Mouse (Mus musculus) stomach, postnatal 0 days (tissue): ENCODE data around the gene Dnah10. TPM values are rescaled to one million over a fixed set of nuclear protein-coding genes. Genes with fewer than 3 reads are reported as not detected.

ENCODE experiments used
- ATAC-seq: fragments of 200-750 bp; cut with Nextera tagmentation; 2 replicates; pipeline ENCODE4 v1.8.0; 2017; ENCODE audit not compliant: low FRiP score, low TSS enrichment
- DNase-seq: peaks from one replicate; pipeline ENCODE4 v3.0.0-alpha.2; 2016; ENCODE audit warnings: low spot score
- H3K27ac ChIP-seq: fragments of 300-500 bp; sonication (generic); replicated peaks from 2 replicates; pipeline ENCODE4 v1.5.1; 2014; ENCODE audit warnings: mild to moderate bottlenecking, control low read depth
- H3K27me3 ChIP-seq: fragments of 300-500 bp; sonication (generic); 2 replicates; pipeline ENCODE4 v1.6.1; 2014; ENCODE audit warnings: low read length; ENCODE audit not compliant: control insufficient read depth, insufficient read depth
- H3K36me3 ChIP-seq: fragments of 300-500 bp; sonication (generic); 2 replicates; pipeline ENCODE4 v1.6.1; 2014; ENCODE audit warnings: low read length, mixed read lengths; ENCODE audit not compliant: control insufficient read depth, insufficient read depth
- H3K4me1 ChIP-seq: fragments of 300-500 bp; sonication (generic); replicated peaks from 2 replicates; pipeline ENCODE4 v1.6.1; 2014; ENCODE audit warnings: antibody characterized with exemption; ENCODE audit not compliant: control insufficient read depth, insufficient read depth
- H3K4me2 ChIP-seq: fragments of 300-500 bp; sonication (generic); replicated peaks from 2 replicates; pipeline ENCODE4 v1.6.1; 2014; ENCODE audit warnings: low read depth, mild to moderate bottlenecking, control low read depth, moderate library complexity
- H3K4me3 ChIP-seq: fragments of 300-500 bp; sonication (generic); 2 replicates; pipeline ENCODE4 v1.5.1; 2014; ENCODE audit warnings: low read depth, low read length, control low read depth
- H3K9ac ChIP-seq: fragments of 300-500 bp; sonication (generic); 2 replicates; pipeline ENCODE4 v1.6.1; 2014; ENCODE audit warnings: mild to moderate bottlenecking, low read length, control low read depth, mixed read lengths
- H3K9me3 ChIP-seq: fragments of 300-500 bp; sonication (generic); 2 replicates; pipeline ENCODE4 v1.6.1; 2016; ENCODE audit warnings: low read length; ENCODE audit not compliant: control insufficient read depth
- CTCF ChIP-seq: IDR thresholded peaks from 2 replicates; pipeline ENCODE4 v1.5.1; 2016; ENCODE audit warnings: antibody characterized with exemption, low read depth, mild to moderate bottlenecking, moderate library complexity
- EP300 ChIP-seq: optimal IDR thresholded peaks from 2 replicates; pipeline ENCODE3; 2016; ENCODE audit warnings: antibody characterized with exemption
- WGBS: fragments of 180-500 bp; shearing (Covaris S2); extraction: QIAGEN DNeasy Blood & Tissue Kit; methylation state at CpG from one replicate; pipeline ENCODE4 v1.1.7; 2014; 5-methylcytosine and 5-hydroxymethylcytosine counted together
- polyA plus RNA-seq: library from polyadenylated mRNA; unstranded; fragments of >200 nt; fragmentation: Nextera tagmentation; extraction: Ambion mirVana; gene quantifications from 2 replicates; pipeline ENCODE4 v1.2.1, GENCODE M21; 2015

The Dnah10 gene
- polyA plus RNA-seq, 1 experiment from 2014 or later = 0.10 TPM

GRCm38 (mm10) chr5:124814797-124815196 lies 89.9 kb downstream of the Dnah10 start:
- WGBS = 70% methylated on average over 5 of the region's 5 CpGs
- Histone ChIP-seq H3K36me3 (no peaks in the 10 kb centered on the region), H3K4me1 (no peaks in the 10 kb centered on the region), H3K9ac (no peak overlapping the region), H3K9me3 (no peaks in the 10 kb centered on the region), H3K27me3 (no peaks in the 10 kb centered on the region), H3K27ac (no peak overlapping the region), H3K4me2 (no peak overlapping the region), H3K4me3 (no peak overlapping the region)
- ATAC-seq (no peak), DNase-seq (no peak)
- TF ChIP-seq EP300 = no peak
- TF ChIP-seq CTCF = no peak

DNA sequence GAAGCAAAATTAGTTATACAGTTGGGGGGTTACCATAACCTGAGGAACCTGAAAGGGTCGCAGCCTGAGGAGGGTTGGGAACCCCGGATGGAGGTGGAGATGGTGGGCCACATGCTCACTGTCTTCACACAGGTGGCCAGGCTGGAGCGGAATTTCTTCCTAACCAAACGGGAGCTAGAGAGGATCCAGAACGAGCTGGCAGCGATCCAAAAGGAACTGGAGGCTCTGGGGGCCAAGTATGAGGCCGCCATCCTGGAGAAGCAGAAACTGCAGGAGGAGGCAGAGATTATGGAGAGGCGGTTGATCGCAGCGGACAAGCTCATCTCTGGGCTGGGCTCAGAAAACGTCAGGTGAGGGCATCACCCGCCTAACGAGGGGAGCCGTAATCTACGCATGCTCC lies 92.2 kb downstream of the Dnah10 start:
- no peak overlapping the region for H3K27ac ChIP-seq
- no peaks in the 10 kb centered on the region for H3K36me3 ChIP-seq
- no peak overlapping the region for H3K4me2 ChIP-seq
- no peaks in the 10 kb centered on the region for H3K9me3 ChIP-seq
- no peak for TF ChIP-seq EP300
- no peak for TF ChIP-seq CTCF
- DNase-seq = no peak
- 76% methylated on average over 15 of the region's 15 CpGs for WGBS
- H3K4me1 ChIP-seq = no peaks in the 10 kb centered on the region
- H3K4me3 ChIP-seq = no peak overlapping the region
- H3K9ac ChIP-seq = no peak overlapping the region
- H3K27me3 ChIP-seq = no peaks in the 10 kb centered on the region
- no peak for ATAC-seq

DNA sequence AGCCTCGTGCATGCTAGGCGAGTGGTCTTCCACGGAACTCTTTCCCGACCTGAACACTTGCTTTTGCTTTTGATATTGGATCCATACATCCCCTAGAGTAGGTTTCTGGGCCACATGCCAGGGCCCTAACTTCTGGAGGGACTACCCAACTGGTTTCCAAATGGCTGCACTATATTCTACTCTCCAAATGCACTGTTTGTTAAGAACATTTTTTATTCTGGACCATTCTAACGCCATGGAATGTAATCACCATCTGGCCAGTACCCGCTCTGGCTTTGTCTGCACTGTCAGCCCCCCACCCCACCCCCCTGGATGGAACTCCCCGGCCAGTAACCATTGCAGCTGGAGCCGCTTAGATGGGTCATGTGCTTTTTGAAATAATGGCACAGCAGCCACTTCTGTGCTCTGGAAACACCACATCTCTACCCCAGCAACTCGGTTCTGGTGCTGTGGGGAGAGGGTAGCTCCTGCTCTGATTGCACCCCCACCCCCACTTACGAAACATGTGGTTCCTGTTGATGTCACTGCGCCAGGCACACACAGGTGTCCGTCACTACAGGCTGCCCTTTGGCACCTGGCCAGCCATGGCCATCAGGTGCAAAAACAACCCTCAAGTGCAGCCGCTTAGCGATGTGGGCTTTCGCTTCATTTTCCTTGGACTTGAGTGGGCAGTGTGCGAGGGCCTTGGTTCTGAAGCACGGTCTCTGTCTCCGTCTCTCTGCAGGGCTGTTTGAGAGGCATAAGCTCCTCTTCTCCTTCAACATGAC lies 97.4 kb downstream of the Dnah10 start:
- Histone ChIP-seq H3K27ac (no peak overlapping the region), H3K9me3 (no peaks in the 10 kb centered on the region), H3K9ac (no peak overlapping the region), H3K4me1 (no peaks in the 10 kb centered on the region), H3K4me3 (no peak overlapping the region), H3K36me3 (no peaks in the 10 kb centered on the region), H3K27me3 (no peaks in the 10 kb centered on the region), H3K4me2 (no peak overlapping the region)
- ATAC-seq (no peak), DNase-seq (no peak)
- WGBS = 67% methylated on average over 18 of the region's 18 CpGs
- TF ChIP-seq EP300 (no peak), CTCF (no peak)

- ATAC-seq (no peak), DNase-seq (no peak)
- no peak overlapping the region for H3K4me3 ChIP-seq
- H3K9ac ChIP-seq = no peak overlapping the region
- 89% methylated on average over 12 of the region's 12 CpGs for WGBS
- no peaks in the 10 kb centered on the region for H3K27me3 ChIP-seq
- H3K4me2 ChIP-seq = no peak overlapping the region
- H3K36me3 ChIP-seq = no peaks in the 10 kb centered on the region
- no peaks in the 10 kb centered on the region for H3K4me1 ChIP-seq
- no peak for TF ChIP-seq CTCF
- no peak for TF ChIP-seq EP300
- H3K9me3 ChIP-seq = no peaks in the 10 kb centered on the region
- H3K27ac ChIP-seq = no peak overlapping the region
Measured at GRCm38 (mm10) chr5:124830331-124830730, 105.4 kb downstream of the Dnah10 start.

DNA sequence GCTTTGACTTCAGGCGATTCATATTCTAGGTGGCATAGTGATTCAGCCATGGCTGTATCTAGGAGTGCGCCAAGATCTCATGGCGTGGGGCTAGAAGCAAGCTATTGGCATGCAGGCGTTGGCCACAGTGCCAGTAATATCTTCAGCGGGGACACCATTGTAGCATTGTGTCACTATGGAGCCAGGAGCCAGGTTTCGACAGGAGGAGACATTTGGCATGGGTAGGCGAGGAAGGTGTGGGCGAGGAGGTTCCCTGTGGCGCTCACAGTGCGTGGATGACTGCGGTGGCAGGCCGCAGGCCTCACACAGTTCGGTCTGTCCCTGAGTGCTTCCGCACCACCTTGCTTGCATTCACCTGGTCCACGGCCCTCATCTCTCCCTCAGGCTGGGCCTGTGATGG lies 110.3 kb downstream of the Dnah10 start:
- H3K9ac ChIP-seq = no peak overlapping the region
- no peak overlapping the region for H3K27ac ChIP-seq
- no peak overlapping the region for H3K4me2 ChIP-seq
- H3K27me3 ChIP-seq = no peaks in the 10 kb centered on the region
- ATAC-seq (no peak), DNase-seq (no peak)
- H3K4me1 ChIP-seq = no peaks in the 10 kb centered on the region
- H3K36me3 ChIP-seq = no peaks in the 10 kb centered on the region
- H3K9me3 ChIP-seq = no peaks in the 10 kb centered on the region
- WGBS = 96% methylated on average over 15 of the region's 15 CpGs
- TF ChIP-seq EP300 (no peak), CTCF (no peak)
- no peak overlapping the region for H3K4me3 ChIP-seq

DNA sequence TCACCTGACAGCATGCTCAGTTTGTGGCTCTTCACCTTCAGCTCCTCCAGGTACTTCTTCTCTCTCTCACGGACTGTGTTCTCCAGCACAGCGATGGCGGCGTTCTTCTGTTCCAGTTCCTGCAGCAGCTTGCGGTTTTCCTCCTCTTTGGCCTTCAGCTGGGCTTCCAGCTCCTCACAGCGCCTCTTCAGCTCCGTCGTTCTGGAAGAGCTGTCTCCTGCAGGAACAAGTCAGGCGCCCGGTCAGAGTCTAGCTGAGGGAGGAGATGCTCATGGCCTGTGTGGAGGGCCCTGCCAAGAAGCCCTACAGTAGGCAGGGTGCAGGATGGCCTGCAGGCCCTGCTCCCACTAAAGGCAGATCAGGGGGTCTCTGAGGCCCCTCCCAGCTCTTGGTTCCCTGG lies 111.2 kb downstream of the Dnah10 start:
- WGBS = 85% methylated on average over 10 of the region's 10 CpGs
- ATAC-seq = no peak

More for the DNA sequence above, 111.2 kb downstream of the Dnah10 start:
- Histone ChIP-seq H3K4me1 (no peaks in the 10 kb centered on the region), H3K4me2 (no peak overlapping the region), H3K9me3 (no peaks in the 10 kb centered on the region), H3K36me3 (no peaks in the 10 kb centered on the region), H3K4me3 (no peak overlapping the region), H3K27ac (no peak overlapping the region), H3K27me3 (no peaks in the 10 kb centered on the region), H3K9ac (no peak overlapping the region)
- no peak for TF ChIP-seq EP300
- no peak for TF ChIP-seq CTCF
- no peak for DNase-seq
